Mouse (Mus musculus): ENCODE measurements around the gene Tshz3. TPM values are rescaled to one million over a fixed set of nuclear protein-coding genes. Genes with fewer than 3 reads are reported as not detected.

Tshz3 gene
- total and polyA plus RNA-seq, 3 experiments: 2.8 to 4.7 (median 4.2) TPM

- DNase-seq: no peak
These were observed 88.9 kb downstream of the Tshz3 start for GRCm38 (mm10) chr7:36786713-36787421.

GRCm38 (mm10) chr7:36796392-36797187, 98.7 kb downstream of the Tshz3 start:
- no peak for DNase-seq
